Mouse (Mus musculus) thymus, adult 2 months (tissue): Measurements from ENCODE around the gene Tns2.

ENCODE experiments used
- CTCF ChIP-seq: fragments of 200-500 bp; IDR thresholded peaks from 2 replicates; pipeline ENCODE4 v1.5.1; 2012; ENCODE audit warnings: mild to moderate bottlenecking, control low read depth, low read length, moderate library complexity, borderline replicate concordance; ENCODE audit not compliant: control insufficient read depth, poor library complexity, insufficient read depth; ENCODE audit errors: extremely low read depth
- POLR2A ChIP-seq: fragments of 200-500 bp; IDR thresholded peaks from 2 replicates; pipeline ENCODE4 v1.6.1; 2012; ENCODE audit warnings: mild to moderate bottlenecking, low read length, control low read depth, moderate library complexity; ENCODE audit not compliant: control insufficient read depth, poor library complexity, insufficient read depth; ENCODE audit errors: extremely low read depth

- TF ChIP-seq POLR2A, result no peak
- no peak for TF ChIP-seq CTCF
These were observed 18.4 kb downstream of the Tns2 start for GRCm38 (mm10) chr15:102118591-102118990.
